Mouse (Mus musculus): ENCODE data around the gene Carnmt1. TPM values are rescaled to one million over a fixed set of nuclear protein-coding genes. Genes with fewer than 3 reads are reported as not detected.

The Carnmt1 gene
- polyA plus RNA-seq, 1 experiment, result 5.4 TPM

DNA sequence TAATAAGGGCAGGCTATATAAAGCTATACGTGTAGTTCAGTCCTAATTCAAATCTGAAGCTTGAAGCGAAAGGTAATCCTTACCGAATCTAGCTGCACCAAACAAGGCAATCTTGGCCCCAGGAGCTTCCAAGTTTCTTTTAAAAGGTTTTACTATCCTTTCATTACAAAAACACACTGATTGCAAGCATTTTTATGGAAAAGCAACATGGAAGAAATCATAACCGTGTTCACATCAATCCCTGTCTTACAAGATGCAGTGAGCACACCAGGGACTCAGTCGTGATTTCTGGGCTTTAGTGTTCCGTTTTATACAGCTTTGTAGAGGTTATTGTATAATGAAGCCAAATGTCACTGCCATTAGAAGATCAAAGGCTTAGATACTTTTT lies 22.0 kb upstream of the Carnmt1 start:
- Histone ChIP-seq H3K27me3 (ENCODE audit: control insufficient read depth, insufficient read depth, insufficient read length) (no peaks in the 10 kb centered on the region), H3K4me3 (ENCODE audit: insufficient read depth, poor library complexity, severe bottlenecking) (no peak overlapping the region), H3K79me2 (ENCODE audit: control insufficient read depth, insufficient read depth) (no peaks in the 10 kb centered on the region), H3K36me3 (ENCODE audit: control insufficient read depth, insufficient read depth) (no peaks in the 10 kb centered on the region), H3K79me3 (ENCODE audit: low read depth) (no peaks in the 10 kb centered on the region), H3ac (ENCODE audit: control insufficient read depth, insufficient read length, low read depth) (no peak overlapping the region)
- TF ChIP-seq CEBPB (IDR thresholded peaks at IDR 0.05; ENCODE audit: low read depth), result no peak
- TF ChIP-seq MAX (IDR thresholded peaks at IDR 0.05), result no peak
- no peak for TF ChIP-seq FOSL1 (IDR thresholded peaks at IDR 0.05; ENCODE audit: insufficient read depth, low read length, poor library complexity, severe bottlenecking)

DNA sequence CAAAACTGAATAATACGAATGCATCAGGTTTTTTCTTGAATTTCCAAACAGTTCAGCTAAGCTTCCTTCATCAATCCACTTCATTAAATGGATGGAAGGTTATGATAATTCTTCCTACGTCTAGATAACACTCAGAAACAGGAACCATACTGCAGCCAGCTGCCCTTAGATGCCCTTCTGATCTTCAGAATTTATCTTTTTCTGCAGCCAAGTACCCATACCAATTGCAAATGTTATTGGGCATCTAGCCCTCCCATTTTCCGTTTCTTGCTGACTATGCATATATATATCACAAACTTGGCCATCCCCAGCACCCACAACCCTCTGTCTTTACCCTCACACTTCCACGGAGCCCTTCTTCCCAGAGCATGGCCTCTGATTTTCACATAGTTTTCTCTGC lies 20.6 kb upstream of the Carnmt1 start:
- Histone ChIP-seq H3K4me3 (ENCODE audit: insufficient read depth, poor library complexity, severe bottlenecking) (no peak overlapping the region), H3K36me3 (ENCODE audit: control insufficient read depth, insufficient read depth) (no peaks in the 10 kb centered on the region), H3K79me2 (ENCODE audit: control insufficient read depth, insufficient read depth) (no peaks in the 10 kb centered on the region), H3K79me3 (ENCODE audit: low read depth) (no peaks in the 10 kb centered on the region), H3K27me3 (ENCODE audit: control insufficient read depth, insufficient read depth, insufficient read length) (no peaks in the 10 kb centered on the region), H3ac (ENCODE audit: control insufficient read depth, insufficient read length, low read depth) (no peak overlapping the region)
- TF ChIP-seq CEBPB (IDR thresholded peaks at IDR 0.05; ENCODE audit: low read depth) (no peak), CTCF (IDR thresholded peaks at IDR 0.05; ENCODE audit: control insufficient read depth, insufficient read depth, insufficient read length) (no peak), MAX (IDR thresholded peaks at IDR 0.05) (no peak), MYOG (IDR thresholded peaks at IDR 0.05; ENCODE audit: control insufficient read depth, extremely low read depth, insufficient read length) (no peak), MYOD1 (IDR thresholded peaks at IDR 0.05; ENCODE audit: control insufficient read depth, insufficient read length, low read depth) (no peak), FOSL1 (IDR thresholded peaks at IDR 0.05; ENCODE audit: insufficient read depth, low read length, poor library complexity, severe bottlenecking) (no peak), USF1 (IDR thresholded peaks at IDR 0.05; ENCODE audit: low read depth) (no peak)

DNA sequence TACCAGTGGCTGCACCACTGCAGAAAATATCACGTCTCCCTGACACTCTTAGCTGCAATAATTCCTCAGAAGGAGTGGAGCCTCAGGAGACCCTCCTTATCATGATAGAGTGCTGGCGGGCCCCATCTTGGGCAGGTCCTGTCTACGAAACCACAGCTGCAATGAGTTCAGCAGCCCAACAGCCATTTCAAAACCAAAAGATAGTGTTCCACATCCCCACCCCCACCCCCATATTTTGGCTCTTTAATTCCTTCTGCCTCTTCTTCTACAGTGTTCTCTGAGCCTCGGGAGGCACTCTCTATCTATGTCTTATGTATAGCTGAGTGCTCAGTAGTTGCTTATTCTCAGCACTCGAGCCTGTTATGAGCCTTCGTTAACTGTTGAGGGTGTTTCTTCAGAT lies 20.1 kb upstream of the Carnmt1 start:
- no peaks in the 10 kb centered on the region for H3K79me3 ChIP-seq (ENCODE audit: low read depth)
- no peak for TF ChIP-seq MYOD1 (IDR thresholded peaks at IDR 0.05; ENCODE audit: control insufficient read depth, insufficient read length, low read depth)
- TF ChIP-seq MAX (IDR thresholded peaks at IDR 0.05), result no peak
- TF ChIP-seq FOSL1 (IDR thresholded peaks at IDR 0.05; ENCODE audit: insufficient read depth, low read length, poor library complexity, severe bottlenecking), result no peak
- TF ChIP-seq MYOG (IDR thresholded peaks at IDR 0.05; ENCODE audit: control insufficient read depth, extremely low read depth, insufficient read length), result no peak
- TF ChIP-seq CTCF (IDR thresholded peaks at IDR 0.05; ENCODE audit: control insufficient read depth, insufficient read depth, insufficient read length), result no peak

DNA sequence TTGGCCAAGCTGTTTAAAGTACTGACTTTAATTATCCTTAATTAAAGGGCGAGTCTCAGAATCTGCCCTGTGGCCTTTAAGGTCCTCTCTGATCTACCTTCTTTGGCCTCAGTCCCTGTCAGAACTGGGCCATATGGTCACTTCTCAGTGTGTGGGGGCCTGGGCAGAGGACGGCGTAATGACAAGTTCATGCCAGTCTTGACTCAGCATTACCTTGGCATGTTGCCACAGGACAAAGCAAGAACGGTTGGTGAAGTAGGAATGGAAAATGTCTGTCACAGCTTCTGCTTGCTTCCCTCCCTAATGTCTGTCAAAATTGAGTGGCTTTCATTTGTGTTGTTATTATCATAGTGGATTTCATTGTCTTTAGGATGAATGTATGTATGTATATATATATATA lies 18.0 kb upstream of the Carnmt1 start:
- TF ChIP-seq MAX (IDR thresholded peaks at IDR 0.05) (no peak), CEBPB (IDR thresholded peaks at IDR 0.05; ENCODE audit: low read depth) (no peak), MYOD1 (IDR thresholded peaks at IDR 0.05; ENCODE audit: control insufficient read depth, insufficient read length, low read depth) (no peak), FOSL1 (IDR thresholded peaks at IDR 0.05; ENCODE audit: insufficient read depth, low read length, poor library complexity, severe bottlenecking) (no peak), USF1 (IDR thresholded peaks at IDR 0.05; ENCODE audit: low read depth) (no peak), MYOG (IDR thresholded peaks at IDR 0.05; ENCODE audit: control insufficient read depth, extremely low read depth, insufficient read length) (no peak), CTCF (IDR thresholded peaks at IDR 0.05; ENCODE audit: control insufficient read depth, insufficient read depth, insufficient read length) (no peak)

More for the DNA sequence above, 20.1 kb upstream of the Carnmt1 start:
- no peaks in the 10 kb centered on the region for H3K79me2 ChIP-seq (ENCODE audit: control insufficient read depth, insufficient read depth)
- H3K4me3 ChIP-seq (ENCODE audit: insufficient read depth, poor library complexity, severe bottlenecking), result no peak overlapping the region
- H3K27me3 ChIP-seq (ENCODE audit: control insufficient read depth, insufficient read depth, insufficient read length), result no peaks in the 10 kb centered on the region
- no peak overlapping the region for H3ac ChIP-seq (ENCODE audit: control insufficient read depth, insufficient read length, low read depth)
- H3K36me3 ChIP-seq (ENCODE audit: control insufficient read depth, insufficient read depth), result no peaks in the 10 kb centered on the region

DNA sequence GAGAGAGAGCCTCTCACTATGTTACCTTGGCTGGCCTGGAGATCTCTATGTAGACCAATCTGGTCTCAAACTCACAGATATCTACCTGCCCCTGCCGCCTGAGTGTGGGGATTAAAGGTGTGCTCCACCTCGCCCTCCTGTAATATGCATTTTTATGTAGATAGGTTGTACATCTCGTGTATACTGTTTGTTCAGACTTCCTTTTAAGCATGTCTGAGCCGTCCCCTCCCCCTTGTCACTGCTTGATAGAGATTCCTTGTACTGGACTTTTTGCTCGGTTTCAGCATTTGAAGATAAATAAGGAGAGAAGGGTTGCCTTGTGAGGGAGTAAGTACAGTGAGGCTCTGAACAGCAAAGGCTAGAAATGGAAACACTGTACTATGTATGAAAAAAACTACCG lies 17.5 kb upstream of the Carnmt1 start:
- no peaks in the 10 kb centered on the region for H3K27me3 ChIP-seq (ENCODE audit: control insufficient read depth, insufficient read depth, insufficient read length)
- no peak overlapping the region for H3ac ChIP-seq (ENCODE audit: control insufficient read depth, insufficient read length, low read depth)
- no peaks in the 10 kb centered on the region for H3K36me3 ChIP-seq (ENCODE audit: control insufficient read depth, insufficient read depth)
- H3K79me2 ChIP-seq (ENCODE audit: control insufficient read depth, insufficient read depth), result no peaks in the 10 kb centered on the region
- no peaks in the 10 kb centered on the region for H3K79me3 ChIP-seq (ENCODE audit: low read depth)
- no peak overlapping the region for H3K4me3 ChIP-seq (ENCODE audit: insufficient read depth, poor library complexity, severe bottlenecking)
- TF ChIP-seq MYOG (IDR thresholded peaks at IDR 0.05; ENCODE audit: control insufficient read depth, extremely low read depth, insufficient read length) (no peak), USF1 (IDR thresholded peaks at IDR 0.05; ENCODE audit: low read depth) (no peak), CEBPB (IDR thresholded peaks at IDR 0.05; ENCODE audit: low read depth) (no peak), CTCF (IDR thresholded peaks at IDR 0.05; ENCODE audit: control insufficient read depth, insufficient read depth, insufficient read length) (no peak), MYOD1 (IDR thresholded peaks at IDR 0.05; ENCODE audit: control insufficient read depth, insufficient read length, low read depth) (no peak), MAX (IDR thresholded peaks at IDR 0.05) (no peak), FOSL1 (IDR thresholded peaks at IDR 0.05; ENCODE audit: insufficient read depth, low read length, poor library complexity, severe bottlenecking) (no peak)

More for the DNA sequence above, 18.0 kb upstream of the Carnmt1 start:
- no peak overlapping the region for H3ac ChIP-seq (ENCODE audit: control insufficient read depth, insufficient read length, low read depth)
- no peaks in the 10 kb centered on the region for H3K27me3 ChIP-seq (ENCODE audit: control insufficient read depth, insufficient read depth, insufficient read length)
- H3K79me3 ChIP-seq (ENCODE audit: low read depth), result no peaks in the 10 kb centered on the region
- H3K4me3 ChIP-seq (ENCODE audit: insufficient read depth, poor library complexity, severe bottlenecking), result no peak overlapping the region
- no peaks in the 10 kb centered on the region for H3K36me3 ChIP-seq (ENCODE audit: control insufficient read depth, insufficient read depth)
- no peaks in the 10 kb centered on the region for H3K79me2 ChIP-seq (ENCODE audit: control insufficient read depth, insufficient read depth)

DNA sequence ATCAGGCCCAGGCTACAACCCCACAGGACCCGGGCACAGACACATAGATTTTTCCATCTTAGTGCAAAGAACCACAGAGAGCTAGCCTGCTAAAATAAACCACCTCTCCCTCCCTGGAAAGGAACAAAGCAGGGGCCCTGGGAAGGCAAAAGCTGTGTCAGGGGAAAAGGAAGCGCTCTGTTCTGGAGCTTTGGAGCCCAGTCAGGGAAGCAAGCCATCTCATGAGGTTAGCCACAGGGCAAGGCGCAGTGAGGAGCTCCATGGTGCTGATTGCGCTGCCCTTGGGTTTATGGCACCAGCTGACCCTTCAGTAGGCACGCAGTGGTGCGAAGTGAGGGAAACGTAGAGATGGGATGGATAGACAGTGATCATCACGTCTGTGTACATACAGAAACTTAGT lies 16.2 kb upstream of the Carnmt1 start:
- H3K4me3 ChIP-seq (ENCODE audit: insufficient read depth, poor library complexity, severe bottlenecking), result no peak overlapping the region
- no peak for TF ChIP-seq CTCF (IDR thresholded peaks at IDR 0.05; ENCODE audit: control insufficient read depth, insufficient read depth, insufficient read length)
- TF ChIP-seq MYOD1 (IDR thresholded peaks at IDR 0.05; ENCODE audit: control insufficient read depth, insufficient read length, low read depth), result no peak
- no peak for TF ChIP-seq CEBPB (IDR thresholded peaks at IDR 0.05; ENCODE audit: low read depth)
- no peak for TF ChIP-seq MYOG (IDR thresholded peaks at IDR 0.05; ENCODE audit: control insufficient read depth, extremely low read depth, insufficient read length)
- TF ChIP-seq USF1 (IDR thresholded peaks at IDR 0.05; ENCODE audit: low read depth), result no peak
- no peak for TF ChIP-seq MAX (IDR thresholded peaks at IDR 0.05)
- no peak for TF ChIP-seq FOSL1 (IDR thresholded peaks at IDR 0.05; ENCODE audit: insufficient read depth, low read length, poor library complexity, severe bottlenecking)

More for the DNA sequence above, 16.2 kb upstream of the Carnmt1 start:
- Histone ChIP-seq H3K27me3 (ENCODE audit: control insufficient read depth, insufficient read depth, insufficient read length) (no peaks in the 10 kb centered on the region), H3K79me3 (ENCODE audit: low read depth) (no peaks in the 10 kb centered on the region), H3K36me3 (ENCODE audit: control insufficient read depth, insufficient read depth) (no peaks in the 10 kb centered on the region), H3ac (ENCODE audit: control insufficient read depth, insufficient read length, low read depth) (no peak overlapping the region), H3K79me2 (ENCODE audit: control insufficient read depth, insufficient read depth) (no peaks in the 10 kb centered on the region)
